Mouse (Mus musculus): ENCODE data around the gene Zbtb22.

- TF ChIP-seq CTCF (IDR thresholded peaks at IDR 0.05; ENCODE audit: low read depth): peak; percentile 59
- no peak for TF ChIP-seq EP300 (IDR thresholded peaks at IDR 0.05; ENCODE audit: low read depth)
Observed at GRCm38 (mm10) chr17:33914969-33915391, 724 bp upstream of the Zbtb22 start.
